Mouse (Mus musculus): Measurements from ENCODE around the gene Cnnm3.

DNA sequence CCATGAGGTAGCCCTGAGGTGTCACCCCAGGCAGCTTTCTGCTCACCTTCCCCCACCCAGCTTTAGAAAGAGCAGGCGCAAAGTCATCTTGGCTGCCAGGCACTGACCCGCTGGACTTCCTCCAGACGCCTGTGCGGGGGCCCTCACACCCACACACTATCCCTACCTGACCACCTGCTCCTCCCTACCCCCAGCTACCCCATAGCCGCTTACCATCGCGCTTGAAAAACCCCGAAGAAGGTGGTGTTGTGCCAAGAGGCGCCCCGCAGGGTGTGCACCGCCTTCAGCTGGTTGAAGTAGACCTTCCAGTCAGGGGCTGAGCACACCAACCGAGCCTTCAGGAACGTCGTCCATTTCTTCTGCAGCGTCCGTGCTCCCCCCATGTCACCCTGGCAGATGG lies 40.8 kb downstream of the Cnnm3 start:
- no peak for TF ChIP-seq CTCF (IDR thresholded peaks at IDR 0.05; ENCODE audit: control insufficient read depth, insufficient read depth, low read length)
- no peak for TF ChIP-seq POLR2A (IDR thresholded peaks at IDR 0.05; ENCODE audit: borderline replicate concordance, control insufficient read depth, low read depth, low read length)
